ENCODE assay signal across 10 mouse cellular contexts in genomic region chr8:75272166-75272565, GRCm38 (mm10). TPM values are rescaled to one million over a fixed set of nuclear protein-coding genes. Genes with fewer than 3 reads are reported as not detected.
DNase-seq lines count a peak whose midpoint lies in the region; ATAC-seq and TF ChIP-seq lines count a peak whose summit lies in the region.
"Had no signal": no experiment of that assay in that cellular context is flagged by ENCODE, and none has a peak within 500 bp of the region (broad histone marks: within the 10 kb centered on the region; RNA-seq: fewer than 3 reads in every experiment).

No protein-coding gene starts in this region.

- H3K9me3 ChIP-seq in liver, embryonic 11.5 days (ENCODE audit: control insufficient read depth, low read length): peaks cover 3% of the 10 kb centered on the region; the same call in 1 of the 2 replicates
- H3K9me3 ChIP-seq: heart, embryonic 15.5 days had no signal

- H3K27me3 ChIP-seq in liver, adult 2 months (ENCODE audit: control insufficient read depth, insufficient read depth, low read length): no peaks in the 10 kb centered on the region
- no peaks in the 10 kb centered on the region for H3K27me3 ChIP-seq in liver, embryonic 11.5 days (replicated peaks; ENCODE audit: control insufficient read depth, insufficient read depth, low read length)
- H3K27me3 ChIP-seq: heart, embryonic 15.5 days; megakaryocyte, embryonic 14.5 days had no signal

- ATAC-seq in liver, embryonic 11.5 days (replicated peaks; ENCODE audit: low FRiP score): no peak
- no peak for ATAC-seq in erythroid progenitor cell, adult 5-6 weeks (replicated peaks; ENCODE audit: low FRiP score, poor library complexity, severe bottlenecking)

- DNase-seq in cerebellum, postnatal 10 days: peak; percentile 42 to 54
- no peak for DNase-seq in cerebellum, adult 11-12 months
- DNase-seq in liver, adult 2 months (ENCODE audit: extremely low read depth, low read depth, low spot score): peak; percentile 14
- no peak for DNase-seq in liver, embryonic 11.5 days (ENCODE audit: low spot score)
- DNase-seq in c-Kit-positive CD71-negative TER-119-negative erythroid progenitor cells, embryonic 14.5 days (ENCODE audit: low read depth): peak; percentile 19
- DNase-seq in large intestine, adult 2 months (ENCODE audit: low read depth, low spot score): peak; percentile 6
- DNase-seq in ovary, postnatal 14 days (ENCODE audit: low spot score): no peak

- no peak overlapping the region for H3K9ac ChIP-seq in liver, adult 2 months (ENCODE audit: low read depth, low read length)
- H3K9ac ChIP-seq in liver, embryonic 11.5 days (ENCODE audit: low read depth, low read length): no peak overlapping the region
- H3K9ac ChIP-seq: heart, embryonic 15.5 days had no signal

- no peak overlapping the region for H3K27ac ChIP-seq in liver, adult 2 months (replicated peaks; ENCODE audit: insufficient read depth, low read depth, low read length)
- no peak overlapping the region for H3K27ac ChIP-seq in liver, embryonic 11.5 days (ENCODE audit: low read depth, low read length)
- H3K27ac ChIP-seq: heart, embryonic 15.5 days had no signal

- TF ChIP-seq CTCF in liver, adult 2 months (IDR thresholded peaks at IDR 0.05; ENCODE audit: low read depth, low read length): peak; percentile 20; the same call in 1 of the 2 replicates

- TF ChIP-seq POLR2A in liver, adult 2 months (IDR thresholded peaks at IDR 0.05; ENCODE audit: extremely low read depth, insufficient read depth, low read length): no peak

- no peak overlapping the region for H3K4me3 ChIP-seq in liver, adult 2 months (ENCODE audit: insufficient read depth, low read depth, low read length)
- no peak overlapping the region for H3K4me3 ChIP-seq in liver, embryonic 11.5 days (ENCODE audit: low read depth, low read length)
- H3K4me3 ChIP-seq: heart, embryonic 15.5 days; megakaryocyte, embryonic 14.5 days had no signal

- no peaks in the 10 kb centered on the region for H3K79me2 ChIP-seq in liver, adult 2 months (ENCODE audit: control insufficient read depth, insufficient read depth, low read length)

- WGBS in liver, adult 2 months: 29% methylated on average over 4 of the region's 4 CpGs
- 36% methylated on average over 4 of the region's 4 CpGs for WGBS in liver, embryonic 11.5 days
- 35% methylated on average over 4 of the region's 4 CpGs for WGBS in large intestine, adult 2 months

- no peaks in the 10 kb centered on the region for H3K4me1 ChIP-seq in liver, adult 2 months (ENCODE audit: control insufficient read depth, insufficient read depth, low read length)
- H3K4me1 ChIP-seq in liver, embryonic 11.5 days (replicated peaks; ENCODE audit: control insufficient read depth, insufficient read depth, low read length): no peaks in the 10 kb centered on the region
- H3K4me1 ChIP-seq: heart, embryonic 15.5 days had no signal

- H3K36me3 ChIP-seq in liver, adult 2 months (ENCODE audit: control insufficient read depth, insufficient read depth, low read length): no peaks in the 10 kb centered on the region
- no peaks in the 10 kb centered on the region for H3K36me3 ChIP-seq in liver, embryonic 11.5 days (ENCODE audit: control insufficient read depth, insufficient read depth, low read length)
- H3K36me3 ChIP-seq: heart, embryonic 15.5 days had no signal

- no peak overlapping the region for H3K4me2 ChIP-seq in liver, embryonic 11.5 days
- H3K4me2 ChIP-seq: heart, embryonic 15.5 days had no signal

RNA-seq across cellular contexts. Expression of gene Rasd2, which starts 58.4 kb away (rescaled TPM):
- 0.09 TPM in 1 of 2 replicates, not detected in the other for total RNA-seq in liver, adult 2 months (2014; rRNA removed)
- polyA plus RNA-seq in liver, adult 2 months (2012; rRNA removed): 0.02 and 0.13 TPM in 2 replicates
- 0.05 TPM in 1 of 2 replicates, not detected in the other for polyA plus RNA-seq in liver, embryonic 11.5 days (2014; fragmentation: Nextera tagmentation; extraction: Ambion mirVana)
- polyA plus RNA-seq in large intestine, adult 2 months (2012; rRNA removed): 5.9 and 11.6 TPM in 2 replicates
- total RNA-seq in erythroid progenitor cell, adult 5-6 weeks (2015; ENCODE audit: low replicate concordance): not detected in 2 replicates
- not detected in 2 replicates for total RNA-seq in erythroid progenitor cell, adult 5-6 weeks (2017; ENCODE audit: low replicate concordance)

Comparison
In these comparisons a context has a peak if more than half of its experiments do, and no peak if none do; other contexts are left out.
1. DNase-seq: peak in cerebellum, postnatal 10 days (2 of 2), liver, adult 2 months (single experiment), c-Kit-positive CD71-negative TER-119-negative erythroid progenitor cells, embryonic 14.5 days (single experiment) and large intestine, adult 2 months (single experiment); none in cerebellum, adult 11-12 months (single experiment), liver, embryonic 11.5 days (single experiment) and ovary, postnatal 14 days (single experiment).